Mouse (Mus musculus) small intestine, adult 2 months (tissue): Measurements from ENCODE around the gene Olfr1386. TPM values are rescaled to one million over a fixed set of nuclear protein-coding genes. Genes with fewer than 3 reads are reported as not detected.

ENCODE experiments used
- H3K27ac ChIP-seq: fragments of 200-500 bp; 2 replicates; pipeline ENCODE4 v1.5.1; 2012; ENCODE audit warnings: low read depth, low read length, control low read depth, inconsistent platforms; ENCODE audit not compliant: insufficient read depth
- H3K27me3 ChIP-seq: fragments of 200-500 bp; 2 replicates; pipeline ENCODE4 v1.6.1; 2012; ENCODE audit warnings: mild to moderate bottlenecking, moderate library complexity, low read length, inconsistent platforms; ENCODE audit not compliant: control insufficient read depth, insufficient read depth
- H3K36me3 ChIP-seq: fragments of 200-500 bp; 2 replicates; pipeline ENCODE4 v1.6.1; 2012; ENCODE audit warnings: mild to moderate bottlenecking, low read length, control low read depth, inconsistent platforms; ENCODE audit not compliant: control insufficient read depth, insufficient read depth
- H3K4me1 ChIP-seq: fragments of 200-500 bp; 2 replicates; pipeline ENCODE4 v1.6.1; 2012; ENCODE audit warnings: low read length, inconsistent platforms, mixed read lengths; ENCODE audit not compliant: control insufficient read depth, insufficient read depth, insufficient read length
- H3K4me3 ChIP-seq: fragments of 200-500 bp; 2 replicates; pipeline ENCODE4 v1.5.1; 2012; ENCODE audit warnings: low read depth, mild to moderate bottlenecking, control low read depth, inconsistent platforms, low read length, moderate library complexity
- CTCF ChIP-seq: fragments of 200-500 bp; IDR thresholded peaks from 2 replicates; pipeline ENCODE4 v1.5.1; 2012; ENCODE audit warnings: low read depth, mild to moderate bottlenecking, control low read depth, inconsistent platforms, low read length, moderate library complexity, mixed read lengths; ENCODE audit not compliant: insufficient replicate concordance, insufficient read length; ENCODE audit errors: extremely low read depth
- POLR2A ChIP-seq: fragments of 200-500 bp; IDR thresholded peaks from 2 replicates; pipeline ENCODE4 v1.6.1; 2012; ENCODE audit warnings: low read depth, mild to moderate bottlenecking, control low read depth, inconsistent platforms, low read length, moderate library complexity
- WGBS: fragments of 180-500 bp; shearing (Covaris S2); methylation state at CpG from one replicate; pipeline ENCODE4 v1.1.7; 2018; 5-methylcytosine and 5-hydroxymethylcytosine counted together
- polyA plus RNA-seq: library from polyadenylated mRNA; depleted of rRNA; stranded (reverse); fragments of >200 nt; gene quantifications from 2 replicates; pipeline ENCODE4 v1.2.3, GENCODE M21; 2012; rRNA removed

Gene Olfr1386
- polyA plus RNA-seq, 1 experiment: not detected

GRCm38 (mm10) chr11:49518086-49518485, 53.2 kb downstream of the Olfr1386 start:
- Histone ChIP-seq H3K4me3 (no peak overlapping the region), H3K27me3 (no peaks in the 10 kb centered on the region), H3K27ac (no peak overlapping the region), H3K36me3 (no peaks in the 10 kb centered on the region), H3K4me1 (no peaks in the 10 kb centered on the region)
- 64% methylated on average over 5 of the region's 5 CpGs for WGBS
- TF ChIP-seq POLR2A (no peak), CTCF (no peak)

GRCm38 (mm10) chr11:49519348-49519747, 54.5 kb downstream of the Olfr1386 start, which contains the start of gene Olfr1383:
Gene Olfr1383, plus strand, starts transcription at chr11:49519648.
- no peaks in the 10 kb centered on the region for H3K36me3 ChIP-seq
- H3K4me1 ChIP-seq: no peaks in the 10 kb centered on the region
- TF ChIP-seq POLR2A (no peak), CTCF (no peak)
- no peak within 1 kb of the TSS for H3K27ac ChIP-seq
- no peak within 1 kb of the TSS for H3K4me3 ChIP-seq
- no peaks in the 10 kb centered on the region for H3K27me3 ChIP-seq

Other genes with a start within 250 kb of the Olfr1386 start
- gene Mgat1, start 220.9 kb upstream of the Olfr1386 start, polyA plus RNA-seq: 97.4 and 231 TPM in 2 replicates
- gene Olfr1393, start 186.7 kb upstream of the Olfr1386 start, polyA plus RNA-seq: 0.10 and 0.42 TPM in 2 replicates
- gene Olfr1392, start 179.8 kb upstream of the Olfr1386 start, polyA plus RNA-seq: 0.11 and 0.13 TPM in 2 replicates
- not detected in 2 replicates for gene Olfr10, start 160.3 kb upstream of the Olfr1386 start, polyA plus RNA-seq
- not detected in 2 replicates for gene Olfr1391, start 142.3 kb upstream of the Olfr1386 start, polyA plus RNA-seq
- not detected in 2 replicates for gene Olfr1390, start 129.9 kb upstream of the Olfr1386 start, polyA plus RNA-seq
- gene Olfr1389, start 42.0 kb upstream of the Olfr1386 start, polyA plus RNA-seq: not detected in 2 replicates
- gene Olfr1388, start 28.4 kb upstream of the Olfr1386 start, polyA plus RNA-seq: 0.19 and 0.27 TPM in 2 replicates
- gene Olfr1387, start 9.7 kb upstream of the Olfr1386 start, polyA plus RNA-seq: not detected in 2 replicates
- gene Olfr1385, start 24.0 kb downstream of the Olfr1386 start, polyA plus RNA-seq: not detected in 2 replicates
- gene Olfr1384, start 41.7 kb downstream of the Olfr1386 start, polyA plus RNA-seq: not detected in 2 replicates
- not detected in 2 replicates for gene Olfr1383, start 54.6 kb downstream of the Olfr1386 start, polyA plus RNA-seq
- gene Olfr1382, start 63.2 kb downstream of the Olfr1386 start, polyA plus RNA-seq: not detected in 2 replicates
- not detected in 2 replicates for gene Olfr1381, start 78.4 kb downstream of the Olfr1386 start, polyA plus RNA-seq
- not detected in 2 replicates for gene Olfr1380, start 91.8 kb downstream of the Olfr1386 start, polyA plus RNA-seq
- gene Flt4, start 144.2 kb downstream of the Olfr1386 start, polyA plus RNA-seq: 3.2 and 8.6 TPM in 2 replicates
- gene Scgb3a1, start 198.6 kb downstream of the Olfr1386 start, polyA plus RNA-seq: 3.4 and 19.7 TPM in 2 replicates
- 2.7 and 5.1 TPM in 2 replicates for gene Cnot6, start 247.7 kb downstream of the Olfr1386 start, polyA plus RNA-seq